Mouse (Mus musculus): ENCODE results near the gene B4galt4. TPM values are rescaled to one million over a fixed set of nuclear protein-coding genes. Genes with fewer than 3 reads are reported as not detected.

The B4galt4 gene
- total RNA-seq, 2 experiments from 2014 or later = 32.9 to 34.2 TPM

GRCm38 (mm10) chr16:38728576-38729132 lies 13.4 kb upstream of the B4galt4 start:
- no peak for DNase-seq (ENCODE audit: extremely low spot score in 1 of 2, low spot score in 1 of 2)

DNA sequence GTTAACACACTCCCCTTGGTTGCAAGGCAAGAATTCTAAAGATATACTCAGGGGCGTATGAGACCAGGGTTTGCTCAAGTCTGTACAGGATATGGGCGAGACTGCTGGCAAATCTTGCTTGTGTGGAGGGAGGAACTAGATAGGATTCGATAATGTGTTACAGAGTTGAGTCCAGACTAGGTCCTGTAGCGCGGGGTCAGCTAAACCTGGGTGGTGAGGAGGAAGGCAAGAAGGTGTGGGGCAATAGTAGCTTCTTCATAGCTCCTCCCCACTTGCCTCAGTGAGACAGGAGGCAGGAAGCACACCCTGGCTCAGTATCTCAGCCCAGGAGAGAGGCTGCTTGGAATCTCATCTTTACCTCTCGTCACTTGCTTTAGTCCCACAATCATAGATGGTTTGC lies 12.9 kb upstream of the B4galt4 start:
- DNase-seq (ENCODE audit: extremely low spot score in 1 of 2, low spot score in 1 of 2) = no peak

GRCm38 (mm10) chr16:38729610-38730288 lies 12.3 kb upstream of the B4galt4 start:
- DNase-seq (ENCODE audit: extremely low spot score in 1 of 2, low spot score in 1 of 2) = peak in 1 of 2 experiments; percentile 24

GRCm38 (mm10) chr16:38730921-38731320 lies 11.1 kb upstream of the B4galt4 start:
- no peak for DNase-seq (ENCODE audit: extremely low spot score in 1 of 2, low spot score in 1 of 2)

DNA sequence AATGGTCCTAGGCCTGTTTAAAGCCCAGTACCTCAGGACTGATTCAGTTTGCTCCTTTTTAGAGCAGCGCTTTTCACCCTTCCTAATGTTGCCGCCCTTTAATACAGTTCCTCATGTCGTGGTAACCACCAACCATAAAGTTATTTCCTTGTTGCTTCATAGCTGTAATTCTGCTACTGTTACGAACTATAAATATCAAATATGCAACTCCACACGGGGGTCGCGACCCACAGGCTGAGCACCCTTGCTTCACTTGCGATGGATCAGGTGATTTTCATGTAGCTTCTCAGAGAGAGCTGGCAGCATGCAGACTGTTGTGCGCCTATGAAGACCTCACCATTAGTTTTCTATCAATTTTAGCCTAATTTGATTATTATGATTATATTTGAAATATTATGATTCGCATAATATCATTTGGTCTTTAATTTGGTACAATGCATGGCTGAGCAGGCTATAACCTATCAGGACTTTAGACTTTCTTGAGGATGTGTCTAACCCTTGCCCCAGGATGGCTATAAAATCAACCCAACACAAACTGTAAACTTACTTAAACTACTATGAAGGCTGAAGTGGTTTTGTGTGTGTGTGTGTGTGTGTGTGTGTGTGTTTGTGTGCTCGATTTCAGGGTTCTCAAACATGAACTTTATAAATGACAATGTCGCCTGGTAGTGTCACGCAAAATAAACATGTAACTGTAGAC lies 710 bp upstream of the B4galt4 start:
- DNase-seq (ENCODE audit: extremely low spot score in 1 of 2, low spot score in 1 of 2) = no peak

DNA sequence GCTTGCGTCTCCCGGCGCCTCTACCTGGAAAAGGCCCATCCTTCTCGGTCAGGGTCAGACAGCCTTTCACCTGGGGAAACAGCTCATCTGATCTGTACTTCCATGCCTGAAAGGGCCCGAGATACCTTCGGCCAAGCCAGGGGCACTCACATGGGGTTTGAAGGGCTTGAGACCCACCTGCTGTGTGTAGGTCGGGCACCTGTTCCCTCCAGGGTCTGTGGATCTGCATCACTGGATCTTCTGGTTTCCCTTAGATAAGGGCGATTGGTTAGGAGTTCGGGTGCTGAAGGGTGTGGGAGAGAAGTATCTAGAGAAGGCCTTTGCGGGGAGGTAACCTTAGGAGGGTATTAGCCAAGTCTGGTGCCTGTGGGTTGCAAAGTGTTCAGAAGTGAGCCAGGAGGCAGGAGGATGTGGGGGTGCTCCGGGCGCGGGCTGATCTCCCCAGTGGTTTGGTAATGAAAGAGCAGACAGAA lies 631 bp downstream of the B4galt4 start:
- peak in 1 of 2 experiments; percentile 46 for DNase-seq (ENCODE audit: extremely low spot score in 1 of 2, low spot score in 1 of 2)

GRCm38 (mm10) chr16:38743941-38744673 lies 2.0 kb downstream of the B4galt4 start:
- DNase-seq (ENCODE audit: extremely low spot score in 1 of 2, low spot score in 1 of 2) = no peak

- DNase-seq (ENCODE audit: extremely low spot score in 1 of 2, low spot score in 1 of 2) = no peak
Measured at GRCm38 (mm10) chr16:38750803-38751202, 8.7 kb downstream of the B4galt4 start.

GRCm38 (mm10) chr16:38753631-38754030 lies 11.6 kb downstream of the B4galt4 start:
- no peak for DNase-seq (ENCODE audit: extremely low spot score in 1 of 2, low spot score in 1 of 2)

GRCm38 (mm10) chr16:38755452-38756176 lies 13.6 kb downstream of the B4galt4 start:
- DNase-seq (ENCODE audit: extremely low spot score in 1 of 2, low spot score in 1 of 2) = no peak

DNA sequence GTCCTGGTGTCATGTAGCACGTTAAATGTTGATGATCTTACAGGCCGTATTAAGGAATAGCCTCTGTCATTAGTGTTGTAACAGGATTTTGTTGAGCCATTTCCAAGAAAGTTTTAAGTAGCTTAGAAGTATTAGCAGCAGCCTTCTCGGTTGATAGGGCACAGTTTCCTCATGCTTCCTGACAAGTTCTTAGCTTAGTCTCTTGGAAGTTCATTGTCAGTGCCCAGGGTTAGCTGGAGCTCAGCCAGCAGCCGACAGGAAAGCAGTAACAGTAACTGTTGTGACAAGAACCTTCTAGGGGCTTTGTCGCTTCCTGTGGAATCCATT lies 14.1 kb downstream of the B4galt4 start:
- no peak for DNase-seq (ENCODE audit: extremely low spot score in 1 of 2, low spot score in 1 of 2)

DNA sequence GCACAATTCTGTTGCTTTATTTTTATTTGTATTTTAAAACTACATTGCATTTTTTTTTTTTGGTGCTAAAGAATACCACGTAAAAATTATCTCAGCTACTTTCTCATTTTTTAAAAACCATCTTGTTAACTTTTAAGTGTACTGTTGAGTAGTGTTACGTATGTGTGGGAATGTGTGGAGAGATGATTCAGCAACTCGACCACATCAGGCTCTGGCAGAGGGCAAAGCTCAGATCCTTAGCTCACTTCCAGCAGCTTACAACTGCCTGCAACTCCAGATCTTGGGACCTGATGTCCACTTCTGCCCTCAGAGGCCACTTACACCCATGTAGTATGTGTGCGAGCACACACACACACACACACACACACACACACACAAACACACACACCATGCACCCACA lies 14.5 kb downstream of the B4galt4 start:
- DNase-seq (ENCODE audit: extremely low spot score in 1 of 2, low spot score in 1 of 2) = no peak

DNA sequence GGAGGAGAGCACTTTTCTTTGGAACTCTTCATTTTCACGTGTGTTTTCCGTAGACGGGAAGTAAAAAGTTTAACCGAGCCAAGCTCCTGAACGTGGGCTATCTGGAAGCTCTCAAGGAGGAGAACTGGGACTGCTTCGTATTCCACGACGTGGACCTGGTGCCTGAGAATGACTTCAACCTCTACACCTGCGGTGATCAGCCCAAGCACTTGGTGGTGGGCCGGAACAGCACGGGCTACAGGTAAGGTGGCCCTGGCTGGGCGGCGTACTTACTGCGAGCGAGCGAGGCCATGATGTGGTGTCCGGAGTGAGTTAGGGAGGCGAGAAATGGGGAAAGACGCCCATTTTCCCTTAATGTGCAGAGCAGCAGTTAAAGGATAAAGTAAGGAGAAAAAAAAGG lies 15.6 kb downstream of the B4galt4 start:
- no peak for DNase-seq (ENCODE audit: extremely low spot score in 1 of 2, low spot score in 1 of 2)

DNA sequence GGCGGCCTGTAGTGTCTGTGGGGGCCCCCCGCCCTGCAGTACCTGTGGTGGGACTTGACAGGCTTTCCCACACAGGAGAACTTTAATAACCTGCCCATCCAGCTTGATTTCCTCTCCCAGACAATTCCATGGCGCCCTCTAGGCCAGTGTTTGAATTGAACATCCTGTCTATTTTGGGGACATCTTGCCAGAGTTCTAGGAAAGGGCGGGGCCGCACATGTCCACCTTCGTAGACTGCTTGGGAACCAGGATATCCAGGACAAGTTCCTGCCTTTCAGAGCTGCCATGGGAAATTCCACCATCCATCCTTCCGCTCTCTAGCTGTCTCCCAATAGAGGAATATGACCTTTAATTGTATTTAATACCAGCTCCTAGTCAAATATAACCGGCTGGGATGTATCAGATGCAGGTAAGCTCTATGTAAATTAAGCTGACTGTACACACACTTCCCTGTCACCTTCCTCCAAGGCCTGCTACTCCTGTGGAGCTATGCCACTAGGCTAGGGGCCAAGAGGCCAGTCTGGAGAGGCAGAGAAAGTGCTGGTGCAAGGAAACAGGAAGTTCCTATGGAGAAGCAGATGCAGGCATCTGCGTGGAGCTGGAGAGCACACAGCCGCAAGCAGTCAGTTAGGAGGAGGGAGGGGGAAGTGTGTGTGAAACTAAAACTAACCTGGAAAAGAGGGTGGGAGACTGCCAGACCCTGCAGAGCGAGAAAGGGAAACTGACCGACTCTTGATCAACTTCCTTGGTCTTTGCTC lies 16.2 kb downstream of the B4galt4 start:
- DNase-seq (ENCODE audit: extremely low spot score in 1 of 2, low spot score in 1 of 2) = no peak

GRCm38 (mm10) chr16:38760239-38760638 lies 18.2 kb downstream of the B4galt4 start:
- DNase-seq (ENCODE audit: extremely low spot score in 1 of 2, low spot score in 1 of 2) = no peak

DNA sequence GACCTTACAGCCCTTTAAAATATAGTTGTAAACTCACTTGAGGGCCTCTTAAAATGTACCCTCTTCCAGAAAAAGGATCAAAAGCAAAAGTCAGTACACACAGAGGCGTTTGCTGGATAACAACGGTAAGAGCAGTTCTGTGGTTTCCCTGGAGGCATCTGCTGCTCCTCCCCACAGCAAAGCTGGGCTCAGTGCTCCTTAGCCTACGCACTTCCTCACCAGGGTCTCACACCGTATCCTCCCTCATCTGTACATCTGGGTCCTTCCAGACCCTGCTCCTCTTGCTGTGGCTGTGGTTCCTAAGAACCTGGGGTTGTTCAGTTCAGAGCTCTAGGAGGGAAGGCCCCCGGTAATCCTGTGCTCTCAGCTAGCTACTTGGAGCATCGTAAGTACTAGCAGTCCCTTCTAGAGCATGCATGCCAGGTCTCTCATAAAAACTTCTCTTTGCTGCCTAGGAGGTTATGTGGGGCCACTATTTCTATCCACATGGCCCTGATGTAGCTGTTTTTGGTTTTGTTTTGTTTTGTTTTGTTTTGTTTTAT lies 18.8 kb downstream of the B4galt4 start:
- DNase-seq (ENCODE audit: extremely low spot score in 1 of 2, low spot score in 1 of 2) = no peak

GRCm38 (mm10) chr16:38761972-38762371 lies 19.9 kb downstream of the B4galt4 start:
- no peak for DNase-seq (ENCODE audit: extremely low spot score in 1 of 2, low spot score in 1 of 2)

DNA sequence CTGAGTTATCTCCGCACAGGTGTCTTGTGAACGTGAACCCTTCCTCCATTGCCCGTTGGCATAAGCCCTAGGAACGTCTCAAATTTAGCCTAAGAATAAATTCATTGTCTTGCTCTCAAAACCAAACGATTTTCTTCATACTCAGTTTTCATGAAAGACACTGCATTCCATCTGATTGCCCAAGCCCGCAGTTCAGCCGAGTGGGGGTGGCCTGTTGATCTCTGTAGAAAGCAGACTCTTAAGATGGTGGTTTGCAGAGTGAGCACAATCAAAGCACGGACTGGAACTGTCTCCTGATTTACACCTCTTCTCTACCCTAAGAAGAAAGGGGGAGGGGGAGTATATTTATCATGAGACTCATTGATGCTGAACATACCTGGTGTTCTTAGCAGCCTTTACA lies 20.3 kb downstream of the B4galt4 start:
- no peak for DNase-seq (ENCODE audit: extremely low spot score in 1 of 2, low spot score in 1 of 2)

DNA sequence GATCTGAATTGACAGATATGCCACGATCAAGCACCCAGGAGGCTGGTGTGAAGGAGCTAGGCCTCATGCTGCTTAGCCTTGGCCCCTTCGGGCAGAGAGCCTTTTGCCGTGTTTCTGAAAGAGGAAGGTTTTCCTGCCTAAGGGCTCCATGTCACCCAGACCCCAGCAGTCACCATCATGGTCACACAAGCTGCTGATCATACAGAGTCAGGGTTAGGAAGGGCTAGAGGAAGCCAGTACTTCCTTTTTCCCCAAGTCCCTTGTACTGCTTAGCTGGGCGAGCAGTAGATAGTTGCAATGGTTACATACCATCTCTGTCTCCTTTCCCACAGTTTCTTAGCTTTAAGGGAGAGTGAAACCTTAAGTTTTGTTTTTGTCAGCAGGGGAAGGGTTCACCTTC lies 21.4 kb downstream of the B4galt4 start:
- no peak for DNase-seq (ENCODE audit: extremely low spot score in 1 of 2, low spot score in 1 of 2)

DNA sequence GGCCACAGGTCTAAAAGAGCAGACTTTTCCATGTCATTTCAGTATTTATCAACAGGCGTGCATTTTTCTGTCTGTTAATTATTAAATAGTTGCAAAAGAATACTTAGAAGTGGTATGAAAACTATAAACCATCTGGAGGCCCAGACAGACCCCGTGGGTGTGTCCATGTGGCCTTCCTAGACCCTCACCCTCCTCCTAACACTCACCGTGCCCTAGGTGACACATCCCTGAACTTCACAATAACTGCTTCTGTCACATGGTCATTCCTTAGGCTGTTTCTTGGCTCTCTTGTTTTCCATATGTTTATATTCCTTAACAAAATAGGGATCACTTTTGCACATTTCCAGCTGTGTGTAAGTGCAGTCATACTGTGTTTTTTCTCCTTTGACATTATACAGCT lies 24.6 kb downstream of the B4galt4 start:
- DNase-seq (ENCODE audit: extremely low spot score in 1 of 2, low spot score in 1 of 2) = no peak

Measured in layer of hippocampus, postnatal 25 days (tissue).